Mouse (Mus musculus) ES-Bruce4 (cell line): ENCODE measurements around the gene Pank3.

Experiments used
- CTCF ChIP-seq: IDR thresholded peaks from one replicate; pipeline ENCODE4 v1.8.1; 2011; ENCODE audit warnings: low read depth, low read length
- EP300 ChIP-seq: IDR thresholded peaks from 2 replicates; pipeline ENCODE4 v1.6.1; 2011; ENCODE audit warnings: low read depth, low read length; ENCODE audit not compliant: insufficient read depth

- TF ChIP-seq CTCF = no peak
- TF ChIP-seq EP300 = peak; percentile 76; the same call in 1 of the 2 replicates
Observed at GRCm38 (mm10) chr11:35838345-35839338, 69.4 kb downstream of the Pank3 start.
